Mouse (Mus musculus) heart, adult 11 months (tissue): ENCODE results near the gene Slc25a29.

Source experiments
- DNase-seq: peaks from one replicate; pipeline ENCODE4 v3.0.0; 2022

Slc25a29 gene

GRCm38 (mm10) chr12:108794078-108794711, 41.5 kb downstream of the Slc25a29 start:
- DNase-seq, result peak; percentile 99

- peak; percentile 97 for DNase-seq
These were observed 42.2 kb downstream of the Slc25a29 start for GRCm38 (mm10) chr12:108793453-108793941.

GRCm38 (mm10) chr12:108792546-108793452, 42.9 kb downstream of the Slc25a29 start, which contains the start of gene Yy1:
Gene Yy1 (plus strand): TSS chr12:108792973.
- peak; percentile 100 for DNase-seq

GRCm38 (mm10) chr12:108792152-108792545, 43.5 kb downstream of the Slc25a29 start:
- peak; percentile 98 for DNase-seq

GRCm38 (mm10) chr12:108787329-108787728, 48.4 kb downstream of the Slc25a29 start:
- DNase-seq, result no peak

- DNase-seq, result peak; percentile 53
These were observed 50.5 kb downstream of the Slc25a29 start for GRCm38 (mm10) chr12:108785161-108785560.

GRCm38 (mm10) chr12:108780108-108780877, 55.4 kb downstream of the Slc25a29 start:
- DNase-seq, result peak; percentile 55
